Mouse (Mus musculus) olfactory bulb, adult 2 months (tissue): Measurements from ENCODE around the gene Nupl1.

Experiments
- CTCF ChIP-seq: fragments of 200-500 bp; IDR thresholded peaks from 2 replicates; pipeline ENCODE4 v1.5.1; 2012; ENCODE audit warnings: low read depth, mild to moderate bottlenecking, low read length, moderate library complexity; ENCODE audit not compliant: insufficient read depth
- POLR2A ChIP-seq: fragments of 200-500 bp; IDR thresholded peaks from 2 replicates; pipeline ENCODE4 v1.6.1; 2012; ENCODE audit warnings: mild to moderate bottlenecking, low read depth, low read length, moderate library complexity; ENCODE audit not compliant: insufficient read depth

DNA sequence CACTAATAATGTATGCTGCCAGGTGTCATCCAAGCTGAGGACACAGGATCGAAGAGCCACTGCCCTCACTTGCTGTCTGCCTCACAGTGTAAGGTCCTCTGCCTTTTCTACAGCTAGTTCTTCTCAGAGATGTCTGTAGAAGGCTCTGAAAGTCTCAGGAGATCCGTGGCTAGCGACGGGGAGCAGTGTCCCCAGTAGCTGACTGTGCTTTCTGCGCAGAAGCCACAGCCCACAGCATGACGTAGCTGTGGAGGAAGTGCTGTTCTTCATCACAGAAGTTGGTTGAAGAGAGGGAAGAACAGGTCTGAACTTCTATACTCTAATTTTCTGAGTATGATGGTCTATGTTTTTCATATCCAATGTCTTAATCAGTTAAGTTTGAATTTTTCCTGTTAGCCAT, 18.1 kb upstream of the Nupl1 start:
- TF ChIP-seq CTCF, result no peak
- no peak for TF ChIP-seq POLR2A
